Mouse (Mus musculus): ENCODE measurements at regions not wholly inside any gene's neighbourhood (a gene's known extent, or its start where the extent isn't known, plus 50 kb on each side); places are given as distances from the start of the nearest gene placed in this dataset.

DNA sequence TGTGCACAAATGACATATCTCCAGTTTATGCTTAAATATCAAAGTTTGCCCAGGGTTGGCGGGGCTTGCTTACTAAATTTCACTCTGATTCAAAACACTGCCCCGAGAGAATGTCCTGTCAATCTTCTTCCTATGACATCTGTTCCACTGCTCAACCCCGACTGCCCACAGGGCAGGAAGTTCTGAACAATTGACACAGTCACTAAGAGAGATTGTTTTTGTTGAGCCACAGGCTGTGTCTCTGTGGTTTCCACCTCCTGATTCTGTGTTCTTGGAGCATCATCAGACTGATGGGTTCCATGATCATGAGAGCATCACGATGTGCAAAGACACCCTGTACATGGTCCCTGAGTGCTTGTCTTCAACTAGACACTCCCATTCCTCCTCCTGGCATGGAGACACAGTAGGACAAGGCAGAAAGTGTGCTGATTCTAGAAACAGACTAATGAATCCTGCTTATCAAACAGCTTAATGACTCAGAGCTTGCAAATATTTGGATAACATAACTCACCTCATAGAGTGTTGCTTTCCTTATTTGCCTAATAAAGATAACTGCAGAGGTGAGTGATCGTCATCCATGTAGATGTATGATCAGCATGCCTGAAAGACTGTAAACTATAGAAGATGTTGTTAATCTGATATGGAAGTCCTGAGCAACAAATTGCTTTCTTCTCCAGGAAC, 82.4 kb upstream of the Fggy start:
- DNase-seq (ENCODE audit: low spot score in 2 of 2), result no peak

DNA sequence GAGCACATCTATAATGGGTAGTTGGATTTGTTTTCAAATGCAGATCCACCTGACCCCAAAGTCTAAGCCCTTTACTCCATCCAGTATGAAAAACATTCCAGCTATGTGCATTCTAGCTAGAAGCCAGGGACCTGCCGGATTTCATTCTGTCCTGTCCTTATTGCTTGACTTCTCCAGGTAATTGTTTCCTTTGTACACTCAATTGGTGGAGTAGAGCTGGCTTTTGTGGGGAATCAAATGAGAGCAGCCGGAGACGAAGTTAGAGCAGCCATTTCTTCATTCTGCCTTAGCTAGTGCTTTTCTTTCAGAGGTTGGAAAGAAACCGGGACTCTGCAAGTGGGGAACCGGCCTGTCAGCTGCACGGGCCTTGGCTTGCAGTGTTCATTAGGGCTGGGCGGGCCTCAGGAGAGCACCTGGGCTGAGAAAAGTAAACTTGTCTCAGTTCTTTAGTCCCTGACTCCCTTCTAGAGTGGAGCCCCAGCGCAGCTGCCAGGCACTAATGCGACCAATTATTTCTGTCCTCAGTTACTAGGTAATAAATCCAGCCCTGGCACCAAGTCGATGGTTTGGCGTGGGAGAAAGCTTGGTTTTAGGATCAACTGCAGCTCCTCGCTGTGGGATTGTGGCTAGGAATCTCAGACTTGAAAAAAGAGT, 81.1 kb upstream of the Fggy start:
- DNase-seq (ENCODE audit: low spot score in 2 of 2), result peak; percentile 19 to 25

DNA sequence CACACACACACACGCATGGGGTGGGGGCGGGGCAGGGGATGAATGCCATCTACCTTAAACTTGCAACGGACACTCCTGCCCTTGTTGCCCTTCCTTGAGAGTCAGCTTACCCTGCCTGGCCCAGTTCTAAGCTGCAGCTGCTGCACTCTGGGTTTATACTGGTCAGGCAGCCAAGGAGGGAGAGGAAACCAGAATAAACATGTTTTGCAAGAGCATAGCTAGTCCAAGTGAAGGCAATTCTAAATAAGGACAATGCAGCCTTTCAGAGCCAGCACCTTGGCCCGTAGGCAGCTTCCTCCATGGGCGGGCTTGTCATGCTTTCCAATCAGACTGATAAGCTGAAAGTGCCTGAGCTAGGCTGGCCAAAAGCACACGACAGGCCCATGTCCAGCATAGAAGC, 73.7 kb upstream of the Fggy start:
- DNase-seq (ENCODE audit: low spot score in 2 of 2), result no peak

DNA sequence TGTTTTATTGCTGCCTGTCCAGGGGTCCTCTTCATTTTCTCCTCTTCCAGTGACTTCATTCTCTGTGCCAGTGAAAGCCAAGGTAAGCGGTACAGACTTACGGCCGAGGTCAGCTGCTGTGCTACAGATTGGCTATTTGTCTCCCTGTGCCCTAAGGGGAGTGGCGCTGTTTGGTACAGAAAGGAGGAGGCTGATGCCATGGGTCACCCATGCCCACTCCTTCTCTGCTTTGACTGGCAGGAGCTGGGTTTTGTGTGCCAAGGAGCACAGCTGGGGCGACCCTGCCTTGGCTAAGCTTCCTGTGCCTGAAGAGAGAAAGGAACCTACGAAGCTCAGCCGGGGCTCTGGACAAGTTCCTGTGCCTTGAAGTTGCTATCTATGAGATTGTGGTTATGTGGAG, 70.0 kb upstream of the Fggy start:
- DNase-seq (ENCODE audit: low spot score in 2 of 2), result no peak

DNA sequence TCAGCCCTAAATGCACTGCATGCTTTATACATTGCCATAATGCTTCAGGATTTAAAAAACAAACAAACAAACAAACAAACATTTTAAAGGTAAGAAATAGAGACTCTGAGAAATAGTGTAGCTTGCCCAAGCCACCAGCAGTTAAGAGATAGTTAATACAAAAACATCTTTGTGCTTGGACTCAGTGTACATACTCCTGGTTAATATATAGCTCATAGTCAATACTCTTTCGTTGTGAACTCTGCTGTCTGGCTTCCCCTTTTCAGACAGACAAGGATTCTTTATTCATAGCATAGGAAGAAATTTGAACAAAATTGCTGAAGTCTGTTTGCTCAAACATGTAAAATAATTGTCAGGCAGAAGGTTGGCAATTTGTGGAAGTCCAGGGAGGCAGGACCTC, 69.3 kb upstream of the Fggy start:
- no peak for DNase-seq (ENCODE audit: low spot score in 2 of 2)

DNA sequence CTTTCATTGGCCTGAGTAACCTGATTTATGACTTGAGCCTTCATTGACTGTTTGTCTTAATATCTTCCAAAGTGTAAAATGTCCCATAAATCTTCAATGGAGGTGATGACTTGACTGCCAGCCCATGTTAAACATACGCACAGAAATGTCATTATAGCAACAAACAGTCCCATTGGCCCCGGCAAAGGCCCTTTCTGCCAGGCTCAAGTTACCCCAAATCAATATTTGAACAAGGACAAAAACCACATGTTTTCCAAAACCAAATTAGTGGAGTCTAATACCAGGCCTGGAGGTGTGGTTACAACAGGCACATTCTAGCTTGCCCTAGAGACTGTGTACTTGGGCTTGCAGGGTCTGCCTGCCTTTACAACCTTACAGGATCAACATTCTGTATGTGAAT, 68.2 kb upstream of the Fggy start:
- no peak for DNase-seq (ENCODE audit: low spot score in 2 of 2)

DNA sequence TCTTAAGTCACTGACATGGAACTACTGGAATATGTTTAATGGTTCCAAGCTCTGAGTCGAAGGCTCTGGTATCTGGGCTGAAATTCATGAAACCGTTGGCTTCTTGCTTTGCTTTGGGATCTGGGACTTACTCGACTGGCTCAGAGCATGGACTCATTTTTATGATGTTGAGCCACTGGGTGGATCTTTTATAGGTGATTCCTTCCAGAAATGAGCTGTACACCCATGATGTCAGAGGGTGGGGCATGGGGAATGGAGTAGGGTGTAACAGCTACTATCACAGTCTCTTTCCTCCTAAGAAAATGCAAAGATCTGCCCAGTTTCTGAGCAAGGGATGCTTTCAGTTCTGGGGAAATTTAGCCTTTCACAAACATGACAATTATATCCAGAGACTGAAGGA, 57.0 kb upstream of the Fggy start:
- DNase-seq (ENCODE audit: low spot score in 2 of 2), result no peak

DNA sequence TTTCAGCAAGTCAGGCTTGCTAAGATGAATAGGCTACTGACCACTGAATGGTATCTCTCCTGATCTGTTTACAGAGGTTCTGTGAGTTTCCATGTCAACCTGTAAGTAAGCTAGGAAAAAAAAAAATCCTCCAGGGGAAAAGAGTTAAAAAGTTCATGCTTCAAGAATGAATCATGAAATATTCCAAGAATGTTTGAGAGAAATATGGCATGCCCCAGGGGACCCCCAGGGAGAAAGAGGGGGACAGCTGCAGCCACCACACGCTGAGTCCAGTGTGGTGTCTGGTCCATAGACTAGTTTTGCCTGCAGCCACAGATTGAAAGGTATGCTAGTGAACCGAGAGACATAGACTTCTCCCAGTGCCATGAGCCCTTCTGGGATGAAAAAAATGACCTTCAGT, 56.1 kb upstream of the Fggy start:
- no peak for DNase-seq (ENCODE audit: low spot score in 2 of 2)

DNA sequence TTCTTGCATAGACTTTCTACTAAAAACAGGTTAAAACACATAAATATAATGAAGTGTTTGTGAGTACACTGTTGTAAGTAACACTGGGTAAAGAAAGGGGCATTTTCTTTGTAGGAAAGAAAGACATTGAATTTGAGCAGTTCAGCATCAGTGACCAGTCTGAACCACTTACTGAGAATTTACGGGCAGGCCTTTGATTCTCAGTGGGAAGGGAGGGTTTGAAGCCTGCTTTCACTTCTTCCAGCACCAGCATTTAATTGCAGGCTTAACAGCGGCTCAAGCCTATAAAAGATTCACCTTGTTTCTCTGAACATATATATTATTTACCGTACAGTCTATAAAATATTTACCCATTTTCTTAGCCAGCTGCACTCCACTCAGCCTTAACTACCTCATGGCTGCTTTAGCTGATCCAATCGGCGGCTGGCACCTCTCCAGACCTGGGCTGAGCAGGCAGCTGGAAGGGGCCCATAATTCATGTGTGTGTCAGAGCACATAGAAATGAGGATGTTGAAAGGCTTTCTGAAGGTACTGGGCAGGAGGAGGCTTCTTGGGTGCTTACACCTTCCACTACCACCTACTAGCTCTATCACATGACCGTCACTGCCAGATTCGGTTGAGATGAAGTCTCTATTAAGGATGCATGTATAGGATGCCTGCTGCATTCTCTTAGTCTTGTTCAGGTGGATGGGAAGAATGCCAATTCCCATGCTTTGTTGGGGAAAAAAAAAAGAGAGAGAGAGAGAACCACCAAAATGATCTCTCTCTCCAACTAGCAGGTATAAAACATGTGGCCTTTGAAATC, 50.0 kb upstream of the Fggy start:
- DNase-seq (ENCODE audit: low spot score in 2 of 2), result no peak
